Mouse (Mus musculus) limb, embryonic 10.5 days (tissue): Measurements from ENCODE around the gene Gm15155. TPM values are rescaled to one million over a fixed set of nuclear protein-coding genes. Genes with fewer than 3 reads are reported as not detected.
"Not testable (repeated sequence)": the region's sequence is repeated elsewhere in the genome, so short reads cannot be mapped to it uniquely, and the experiment has no call there.

ENCODE experiments used
- DNase-seq: peaks from one replicate; pipeline ENCODE4 v3.0.0-alpha.2; 2017; ENCODE audit warnings: low spot score
- H3K27ac ChIP-seq: fragments of 300-500 bp; sonication (generic); 2 replicates; pipeline ENCODE4 v1.5.1; 2016; ENCODE audit warnings: mild to moderate bottlenecking
- H3K27me3 ChIP-seq: fragments of 300-500 bp; sonication (generic); 2 replicates; pipeline ENCODE4 v1.6.1; 2016; ENCODE audit warnings: low read depth, mild to moderate bottlenecking; ENCODE audit not compliant: poor library complexity, severe bottlenecking
- H3K36me3 ChIP-seq: fragments of 300-500 bp; sonication (generic); 2 replicates; pipeline ENCODE4 v1.6.1; 2016; ENCODE audit warnings: mild to moderate bottlenecking, moderate library complexity
- H3K4me1 ChIP-seq: fragments of 300-500 bp; sonication (generic); 2 replicates; pipeline ENCODE4 v1.6.1; 2016
- H3K4me3 ChIP-seq: fragments of 300-500 bp; sonication (generic); 2 replicates; pipeline ENCODE4 v1.5.1; 2016; ENCODE audit warnings: mild to moderate bottlenecking, moderate library complexity
- H3K9me3 ChIP-seq: fragments of 300-500 bp; sonication (generic); replicated peaks from 2 replicates; pipeline ENCODE4 v1.6.1; 2016; ENCODE audit warnings: mild to moderate bottlenecking
- WGBS: fragments of 180-500 bp; shearing (Covaris S2); methylation state at CpG from one replicate; pipeline ENCODE4 v1.1.7; 2016; 5-methylcytosine and 5-hydroxymethylcytosine counted together
- polyA plus RNA-seq: library from polyadenylated mRNA; unstranded; fragments of >200 nt; fragmentation: Nextera tagmentation; extraction: Ambion mirVana; gene quantifications from 2 replicates; pipeline ENCODE4 v1.2.1, GENCODE M21; 2016

Gm15155 gene
- polyA plus RNA-seq, 1 experiment from 2014 or later, result not detected

DNA sequence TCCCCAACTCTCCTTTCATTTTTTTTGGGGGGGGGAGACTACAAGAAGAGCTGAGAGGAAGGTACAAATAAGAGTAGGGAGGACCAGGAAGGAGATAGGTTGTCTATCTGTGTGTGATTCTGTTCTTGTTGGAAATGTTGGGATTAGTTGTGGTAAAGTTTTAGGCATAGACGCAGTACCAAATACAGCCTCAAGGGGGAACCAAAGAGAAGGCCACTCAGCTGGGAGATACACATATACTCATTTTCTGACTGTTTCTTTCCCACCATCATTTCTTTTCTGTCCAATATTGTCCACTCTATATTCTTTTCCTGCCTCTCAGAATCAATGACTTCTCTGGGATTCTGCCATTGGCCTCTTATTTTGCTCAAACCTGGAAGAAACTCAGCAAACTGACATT, 19.4 kb downstream of the Gm15155 start:
- Histone ChIP-seq H3K27ac (no peak overlapping the region), H3K4me1 (no peaks in the 10 kb centered on the region), H3K4me3 (no peak overlapping the region), H3K36me3 (no peaks in the 10 kb centered on the region), H3K27me3 (no peaks in the 10 kb centered on the region), H3K9me3 (no peaks in the 10 kb centered on the region)
- DNase-seq, result no peak
- 21% methylated on average over 1 of the region's 1 CpGs for WGBS

DNA sequence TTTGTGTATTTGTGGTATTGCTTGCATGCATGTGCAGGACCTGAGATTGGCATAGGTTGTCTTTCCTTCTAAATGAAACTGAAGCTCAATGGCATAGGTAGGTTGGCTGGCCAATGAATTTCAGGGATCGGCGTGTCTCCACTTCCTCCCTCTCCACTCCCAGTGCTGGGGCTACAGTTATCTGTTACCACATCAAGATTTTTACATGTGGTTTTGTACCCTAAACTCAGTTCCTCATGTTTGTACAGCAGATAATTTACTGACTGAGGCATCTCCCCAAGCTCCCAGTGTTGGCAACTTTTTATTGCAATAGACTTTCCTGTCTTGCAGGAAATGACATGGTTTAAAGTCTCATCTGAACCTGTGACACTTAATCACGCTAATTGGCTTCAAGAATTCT, 21.4 kb downstream of the Gm15155 start:
- WGBS, result 91% methylated on average over 3 of the region's 3 CpGs

DNA sequence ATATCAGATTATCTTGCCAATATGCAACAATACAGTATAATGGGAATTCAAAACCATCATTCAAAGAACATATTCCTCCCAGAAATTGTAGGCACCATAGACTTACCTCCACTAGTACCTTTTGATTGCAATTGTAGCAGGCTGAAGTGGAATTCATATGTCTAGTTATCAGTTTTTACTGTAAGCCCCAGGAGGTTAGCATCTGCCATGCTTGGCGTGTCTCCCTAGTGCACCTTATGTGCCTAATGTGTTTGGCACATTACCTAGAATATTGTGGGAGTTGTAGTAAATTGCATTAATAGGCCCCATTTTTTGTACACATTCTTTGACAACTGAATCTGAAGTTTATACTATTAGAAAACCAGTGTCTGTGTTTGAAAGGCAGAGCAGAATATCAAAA, 33.4 kb downstream of the Gm15155 start:
- Histone ChIP-seq H3K9me3 (no peaks in the 10 kb centered on the region), H3K4me3 (no peak overlapping the region), H3K4me1 (no peaks in the 10 kb centered on the region), H3K27ac (no peak overlapping the region), H3K27me3 (no peaks in the 10 kb centered on the region), H3K36me3 (no peaks in the 10 kb centered on the region)
- 85% methylated on average over 1 of the region's 1 CpGs for WGBS
- no peak for DNase-seq

More for the DNA sequence above, 21.4 kb downstream of the Gm15155 start:
- no peaks in the 10 kb centered on the region for H3K27me3 ChIP-seq
- H3K9me3 ChIP-seq, result no peaks in the 10 kb centered on the region
- no peak overlapping the region for H3K4me3 ChIP-seq
- H3K36me3 ChIP-seq, result no peaks in the 10 kb centered on the region
- H3K27ac ChIP-seq, result no peak overlapping the region
- H3K4me1 ChIP-seq, result no peaks in the 10 kb centered on the region
- DNase-seq, result no peak

DNA sequence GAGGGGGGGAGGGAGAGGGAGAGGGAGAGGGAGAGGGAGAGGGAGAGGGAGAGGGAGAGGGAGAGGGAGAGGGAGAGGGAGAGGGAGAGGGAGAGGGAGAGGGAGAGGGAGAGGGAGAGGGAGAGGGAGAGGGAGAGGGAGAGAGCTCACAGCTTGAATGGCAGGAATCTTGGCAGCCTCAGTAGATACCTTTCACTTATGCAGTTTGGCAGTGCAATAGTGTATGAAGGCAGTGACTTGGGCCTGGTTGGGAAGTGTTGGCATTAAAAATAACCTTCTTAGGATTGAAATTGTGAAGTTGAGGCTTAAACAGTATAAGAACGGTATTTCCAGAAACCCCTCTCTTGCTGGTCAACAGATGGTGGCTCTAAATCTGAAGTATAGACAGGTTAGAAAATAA, 65.9 kb downstream of the Gm15155 start:
- not testable (repeated sequence) for H3K4me1 ChIP-seq, H3K36me3 ChIP-seq, H3K9me3 ChIP-seq, H3K4me3 ChIP-seq, H3K27me3 ChIP-seq, H3K27ac ChIP-seq, DNase-seq
- 89% methylated on average over 1 of the region's 1 CpGs for WGBS

DNA sequence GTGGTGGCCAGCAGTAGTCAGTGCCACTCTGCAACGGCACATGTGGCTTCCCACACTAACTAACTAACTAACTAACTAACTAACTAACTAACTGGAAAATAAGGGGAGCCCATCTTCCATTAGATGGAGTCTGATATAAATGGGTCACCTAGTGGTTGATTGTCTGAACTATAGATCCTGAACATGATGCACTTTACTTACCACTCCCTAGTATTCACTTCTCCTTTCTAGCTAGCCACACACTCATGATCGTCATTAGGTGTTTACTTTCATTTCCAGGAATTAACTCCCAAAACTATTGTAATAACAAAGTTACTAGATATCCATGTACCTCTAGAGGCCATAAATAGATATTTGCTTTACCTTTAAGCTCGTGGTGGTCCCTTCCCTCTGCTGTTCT, 99.6 kb downstream of the Gm15155 start:
- no peaks in the 10 kb centered on the region for H3K27me3 ChIP-seq

DNA sequence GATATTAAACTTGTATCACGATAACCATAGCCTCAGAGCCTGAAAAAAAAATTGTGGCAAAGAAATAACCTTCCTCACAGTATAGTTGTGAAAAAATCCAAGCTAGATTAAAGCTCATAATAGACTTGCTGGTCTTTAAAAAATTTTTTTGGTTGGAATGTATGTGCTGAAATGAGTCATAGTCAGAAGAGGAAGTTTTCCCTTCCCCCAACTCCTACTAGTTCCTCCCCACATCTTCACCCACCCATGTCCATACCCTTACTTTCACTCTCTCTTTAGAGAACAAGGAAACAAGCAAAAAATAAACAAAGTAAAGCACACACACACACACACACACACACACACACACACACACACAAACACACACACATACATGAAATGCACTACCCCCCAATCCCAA, 103.8 kb downstream of the Gm15155 start:
- Histone ChIP-seq H3K9me3 (no peaks in the 10 kb centered on the region), H3K36me3 (no peaks in the 10 kb centered on the region), H3K27me3 (no peaks in the 10 kb centered on the region), H3K27ac (no peak overlapping the region), H3K4me1 (no peaks in the 10 kb centered on the region), H3K4me3 (no peak overlapping the region)
- no peak for DNase-seq
- WGBS, result 85% methylated on average over 1 of the region's 1 CpGs

More for the DNA sequence above, 99.6 kb downstream of the Gm15155 start:
- H3K36me3 ChIP-seq, result no peaks in the 10 kb centered on the region
- no peak overlapping the region for H3K27ac ChIP-seq
- 81% methylated on average over 3 of the region's 3 CpGs for WGBS
- no peak overlapping the region for H3K4me3 ChIP-seq
- H3K9me3 ChIP-seq, result no peaks in the 10 kb centered on the region
- no peak for DNase-seq
- H3K4me1 ChIP-seq, result no peaks in the 10 kb centered on the region

DNA sequence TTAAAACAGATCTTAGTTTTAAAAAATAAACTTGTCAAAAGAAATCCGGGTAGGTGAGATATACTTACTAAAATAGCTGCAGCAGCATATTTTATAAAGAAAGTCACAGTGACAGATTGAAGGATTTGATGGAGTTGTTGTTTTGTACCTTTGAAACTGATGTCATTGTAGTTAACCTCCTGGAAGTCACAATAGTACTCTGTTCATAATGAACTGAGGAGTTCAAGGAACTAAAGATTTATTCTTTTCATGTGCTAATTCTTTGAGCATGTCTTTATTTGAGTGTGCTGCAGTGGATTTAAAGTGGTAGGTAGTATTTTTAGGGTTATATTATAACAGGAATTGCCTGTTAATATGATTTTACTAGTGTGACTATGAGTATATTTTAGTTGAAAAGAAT, 263.6 kb downstream of the Gm15155 start:
- no peaks in the 10 kb centered on the region for H3K4me1 ChIP-seq
- H3K9me3 ChIP-seq, result no peaks in the 10 kb centered on the region
- no peaks in the 10 kb centered on the region for H3K36me3 ChIP-seq
- H3K27ac ChIP-seq, result no peak overlapping the region
- WGBS, result 84% methylated on average over 1 of the region's 1 CpGs
- H3K27me3 ChIP-seq, result no peaks in the 10 kb centered on the region
- H3K4me3 ChIP-seq, result no peak overlapping the region
- no peak for DNase-seq

DNA sequence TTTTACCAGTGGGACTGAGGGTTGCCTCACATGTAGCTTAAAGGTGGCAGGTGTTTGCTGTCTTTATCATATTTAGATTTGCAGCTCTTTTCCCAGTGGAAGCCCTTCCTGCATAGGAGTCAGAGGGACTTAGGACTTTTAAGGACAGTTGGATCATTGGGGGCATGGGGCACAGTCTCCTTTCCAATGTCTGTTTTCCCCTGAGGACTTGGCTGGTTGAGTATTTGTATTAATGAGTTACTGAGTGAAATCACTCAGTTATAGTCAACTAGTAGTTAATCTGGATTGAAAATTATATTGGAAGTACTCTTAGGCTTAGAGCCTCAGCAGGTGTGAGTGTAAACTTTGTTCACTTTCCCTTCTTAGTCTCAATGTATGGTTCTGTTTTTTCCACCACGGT, 275.5 kb downstream of the Gm15155 start:
- H3K4me1 ChIP-seq, result no peaks in the 10 kb centered on the region
- DNase-seq, result no peak
- H3K27ac ChIP-seq, result no peak overlapping the region
- no peak overlapping the region for H3K4me3 ChIP-seq
- no peaks in the 10 kb centered on the region for H3K36me3 ChIP-seq
- 87% methylated on average over 1 of the region's 1 CpGs for WGBS
- no peaks in the 10 kb centered on the region for H3K9me3 ChIP-seq
- no peaks in the 10 kb centered on the region for H3K27me3 ChIP-seq

DNA sequence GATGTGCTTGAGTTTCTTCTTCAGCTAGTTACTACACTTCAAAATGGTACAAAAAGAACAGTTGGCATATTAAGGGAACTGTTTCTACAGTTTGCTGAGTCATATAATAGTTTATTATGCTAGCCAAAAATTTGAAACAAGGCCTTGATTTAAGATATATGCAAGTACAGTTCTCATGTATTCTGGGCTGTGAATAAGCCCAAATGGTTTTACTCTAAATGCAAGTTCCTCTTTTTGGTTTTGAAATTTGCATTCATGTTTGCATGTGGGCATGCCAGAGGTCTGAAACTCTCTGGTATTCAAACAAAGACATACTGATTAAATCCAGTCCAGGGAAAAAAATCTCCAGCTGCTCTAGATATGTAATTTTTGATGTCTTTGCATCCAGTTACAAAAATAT, 277.2 kb downstream of the Gm15155 start:
- no peak overlapping the region for H3K27ac ChIP-seq
- DNase-seq, result no peak
- no peak overlapping the region for H3K4me3 ChIP-seq
- H3K27me3 ChIP-seq, result no peaks in the 10 kb centered on the region
- H3K36me3 ChIP-seq, result no peaks in the 10 kb centered on the region
- no peaks in the 10 kb centered on the region for H3K4me1 ChIP-seq
- no peaks in the 10 kb centered on the region for H3K9me3 ChIP-seq

DNA sequence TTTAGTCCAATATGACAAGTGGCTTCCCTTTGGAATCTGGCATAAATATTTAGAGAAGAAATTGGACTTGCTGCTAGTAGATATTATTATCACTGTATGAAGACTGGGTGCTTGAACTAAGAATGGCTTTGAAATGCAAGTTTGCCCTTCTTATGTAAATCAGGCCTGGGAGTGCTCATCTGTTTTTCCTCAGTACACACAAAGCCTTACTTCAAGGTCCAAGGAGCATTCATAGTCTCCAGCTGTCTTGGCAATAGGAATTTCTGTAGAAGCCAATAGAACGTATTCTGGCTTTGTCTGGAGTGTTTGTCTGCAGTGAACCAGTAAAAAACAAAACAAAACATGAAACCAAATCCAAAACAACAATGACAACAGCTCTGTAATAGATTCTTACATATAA, 278.6 kb downstream of the Gm15155 start:
- 42% methylated on average over 1 of the region's 1 CpGs for WGBS
- Histone ChIP-seq H3K9me3 (no peaks in the 10 kb centered on the region), H3K27ac (no peak overlapping the region), H3K27me3 (no peaks in the 10 kb centered on the region), H3K4me1 (no peaks in the 10 kb centered on the region), H3K36me3 (no peaks in the 10 kb centered on the region), H3K4me3 (no peak overlapping the region)
- DNase-seq, result no peak

DNA sequence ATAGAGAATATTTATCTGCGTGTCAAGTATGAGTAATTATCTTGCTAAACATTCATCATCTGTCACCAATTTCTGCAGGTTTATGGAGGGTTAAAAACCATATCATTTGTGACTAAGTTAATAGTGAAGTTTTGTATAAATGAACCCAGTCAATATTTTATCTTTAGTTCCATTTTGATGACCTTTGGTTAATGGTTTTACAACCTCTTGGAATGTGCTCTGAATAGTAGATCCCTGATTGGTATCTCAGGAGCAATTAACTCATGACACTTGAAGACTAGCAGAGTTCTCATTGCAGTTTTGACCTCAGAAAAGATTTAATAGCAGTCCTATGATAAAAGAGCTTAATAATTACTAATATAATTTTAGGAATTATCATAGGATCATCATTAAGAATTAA, 385.2 kb downstream of the Gm15155 start:
- 87% methylated on average over 1 of the region's 1 CpGs for WGBS
- no peaks in the 10 kb centered on the region for H3K9me3 ChIP-seq
- H3K27me3 ChIP-seq, result no peaks in the 10 kb centered on the region
- H3K36me3 ChIP-seq, result no peaks in the 10 kb centered on the region
- no peaks in the 10 kb centered on the region for H3K4me1 ChIP-seq
- no peak for DNase-seq
- H3K27ac ChIP-seq, result no peak overlapping the region
- no peak overlapping the region for H3K4me3 ChIP-seq

DNA sequence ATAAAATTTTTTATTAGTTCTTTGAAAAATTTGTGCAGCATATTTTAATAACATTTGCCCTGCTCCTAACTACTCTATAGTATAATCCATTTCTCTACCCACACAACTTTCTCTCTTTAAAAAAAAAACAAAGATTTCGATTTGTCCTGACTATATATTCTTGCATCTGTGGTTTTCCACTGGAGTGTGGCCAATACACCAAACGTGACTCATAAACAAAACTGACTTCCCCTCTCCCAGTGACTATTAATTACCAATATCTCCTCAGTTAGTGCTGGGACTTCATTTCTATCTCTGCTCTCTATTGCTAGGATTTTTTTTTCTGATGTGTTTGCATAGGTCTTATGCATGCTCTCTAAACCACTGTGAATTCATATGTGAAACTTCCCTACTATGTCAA, 531.2 kb downstream of the Gm15155 start:
- H3K4me1 ChIP-seq, result no peaks in the 10 kb centered on the region
- H3K4me3 ChIP-seq, result no peak overlapping the region
- no peaks in the 10 kb centered on the region for H3K27me3 ChIP-seq
- no peak overlapping the region for H3K27ac ChIP-seq
- no peak for DNase-seq
- WGBS, result 78% methylated on average over 2 of the region's 2 CpGs
- no peaks in the 10 kb centered on the region for H3K36me3 ChIP-seq
- H3K9me3 ChIP-seq, result no peaks in the 10 kb centered on the region

DNA sequence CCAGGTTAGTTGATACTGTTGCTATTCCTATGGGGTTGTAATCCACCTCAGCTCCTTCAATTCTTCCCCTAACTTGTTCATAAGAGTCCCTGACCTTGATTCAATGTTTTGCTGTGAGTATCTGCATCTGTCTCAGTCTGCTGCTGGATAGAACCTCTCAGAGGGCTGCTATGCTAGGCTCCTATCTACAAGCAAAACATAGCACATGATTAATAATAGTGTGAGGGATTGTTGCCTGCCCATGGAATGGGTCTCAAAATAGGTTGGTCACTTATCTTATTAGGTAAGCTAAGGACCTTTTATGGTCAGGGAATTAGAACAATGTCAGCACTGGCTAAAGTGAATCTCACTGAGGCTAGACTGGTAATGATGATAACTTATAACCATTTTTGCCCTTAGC, 547.0 kb downstream of the Gm15155 start:
- Histone ChIP-seq H3K27ac (no peak overlapping the region), H3K36me3 (no peaks in the 10 kb centered on the region), H3K4me1 (no peaks in the 10 kb centered on the region), H3K27me3 (no peaks in the 10 kb centered on the region), H3K4me3 (no peak overlapping the region), H3K9me3 (no peaks in the 10 kb centered on the region)
- DNase-seq, result no peak

DNA sequence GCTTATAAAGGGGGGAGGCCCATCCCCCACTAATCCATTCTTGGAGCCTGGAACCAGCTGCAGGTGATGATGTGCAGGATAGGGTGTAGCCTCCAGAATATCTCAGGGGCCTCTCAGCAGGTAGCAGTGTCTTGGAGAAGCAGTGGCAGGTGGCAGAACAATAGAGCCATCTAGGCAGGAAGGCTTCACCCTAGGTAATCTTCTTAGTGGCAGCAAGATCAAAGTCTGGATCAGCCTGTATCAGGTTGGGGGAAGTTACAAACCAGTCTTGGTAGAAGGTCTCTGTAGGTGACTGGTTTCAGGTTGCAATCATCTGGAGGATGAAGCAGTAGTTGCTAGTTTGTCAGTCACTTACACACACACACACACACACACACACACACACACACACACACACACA, 679.3 kb downstream of the Gm15155 start:
- not testable (repeated sequence) for H3K4me1 ChIP-seq, H3K36me3 ChIP-seq, H3K9me3 ChIP-seq, H3K27me3 ChIP-seq, H3K27ac ChIP-seq, DNase-seq, H3K4me3 ChIP-seq
